Mouse (Mus musculus) left cerebral cortex, postnatal 10 days (tissue): ENCODE measurements at regions not wholly inside any gene's neighbourhood (a gene's known extent, or its start where the extent isn't known, plus 50 kb on each side); places are given as distances from the start of the nearest gene placed in this dataset.
"Not testable (repeated sequence)": the region's sequence is repeated elsewhere in the genome, so short reads cannot be mapped to it uniquely, and the experiment has no call there.

Source experiments
- DNase-seq, 2 experiments: peaks; one replicate each; pipeline ENCODE4 v3.0.0; 2021 to 2022; ENCODE audit warnings: low spot score in 2 of 2, mixed read lengths in 1 of 2; ENCODE audit errors: extremely low spot score in 1 of 2
- intact Hi-C: fragments of 180-260 bp; cut with DNase I; formaldehyde crosslinking; loops from one replicate; pipeline ENCODE4 v1.15.1; 2025

GRCm38 (mm10) chr3:5806947-5807575 lies 56.5 kb downstream of the Gm8797 start:
- no peak for DNase-seq
- intact Hi-C loops: no loop called here

DNA sequence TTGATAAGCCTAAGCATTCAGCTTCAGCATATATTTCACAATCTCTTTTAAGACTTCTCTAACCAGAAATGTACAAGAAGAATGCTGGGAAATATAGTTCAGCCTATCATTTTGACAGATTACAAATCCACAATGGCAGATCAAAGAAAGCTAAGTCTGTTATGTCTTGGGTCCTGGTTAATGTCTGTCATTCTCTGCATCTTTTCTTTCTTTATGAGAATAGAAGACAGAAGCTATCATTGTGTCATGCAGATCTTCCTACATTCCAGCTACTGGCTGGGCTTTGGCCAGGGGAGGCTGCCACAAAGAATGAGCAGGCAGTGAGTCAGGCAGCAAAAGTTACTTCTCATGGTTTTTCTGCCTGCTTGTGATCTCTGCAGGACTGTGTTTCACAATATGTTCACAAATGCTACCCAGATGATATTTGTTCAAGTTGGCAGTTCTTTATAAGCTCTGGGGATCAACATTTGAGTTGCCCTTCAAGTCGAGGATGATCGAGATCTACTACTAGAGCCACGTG lies 60.5 kb downstream of the Gm8797 start:
- DNase-seq: no peak
- intact Hi-C loops: no loop called here

DNA sequence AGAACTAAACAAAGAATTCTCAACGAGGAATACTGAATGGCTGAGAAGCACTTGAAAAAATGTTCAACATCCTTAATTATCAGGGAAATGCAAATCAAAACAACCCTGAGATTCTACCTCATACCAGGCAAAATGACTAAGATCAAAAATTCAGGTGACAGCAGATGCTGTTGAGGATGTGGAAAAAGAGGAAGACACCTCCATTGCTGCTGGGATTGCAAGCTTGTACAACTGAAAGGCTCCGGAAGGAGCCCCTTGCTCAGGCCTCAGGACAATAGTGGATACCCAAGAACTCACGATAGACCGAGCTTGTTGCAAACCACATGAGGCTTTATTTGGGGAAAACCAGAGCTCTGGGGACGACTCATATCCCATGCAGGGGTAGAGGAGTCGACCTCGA lies 69.6 kb downstream of the Gm8797 start:
- intact Hi-C loops, DNase-seq: not testable (repeated sequence)

- intact Hi-C loops: not testable (repeated sequence)
- DNase-seq: peak; percentile 96 to 100
Observed at GRCm38 (mm10) chr3:5860237-5860636, 109.6 kb downstream of the Gm8797 start.

GRCm38 (mm10) chr3:5870407-5870806 lies 119.8 kb downstream of the Gm8797 start:
- DNase-seq: no peak
- intact Hi-C loops: no loop called here

GRCm38 (mm10) chr3:5879113-5879512 lies 128.5 kb downstream of the Gm8797 start:
- DNase-seq: no peak
- intact Hi-C loops: no loop called here

GRCm38 (mm10) chr3:5917536-5917935 lies 166.9 kb downstream of the Gm8797 start:
- intact Hi-C loops: no loop called here

GRCm38 (mm10) chr3:5950243-5950642 lies 199.6 kb downstream of the Gm8797 start:
- DNase-seq, intact Hi-C loops: not testable (repeated sequence)

More at GRCm38 (mm10) chr3:5917536-5917935, 166.9 kb downstream of the Gm8797 start:
- DNase-seq: no peak

DNA sequence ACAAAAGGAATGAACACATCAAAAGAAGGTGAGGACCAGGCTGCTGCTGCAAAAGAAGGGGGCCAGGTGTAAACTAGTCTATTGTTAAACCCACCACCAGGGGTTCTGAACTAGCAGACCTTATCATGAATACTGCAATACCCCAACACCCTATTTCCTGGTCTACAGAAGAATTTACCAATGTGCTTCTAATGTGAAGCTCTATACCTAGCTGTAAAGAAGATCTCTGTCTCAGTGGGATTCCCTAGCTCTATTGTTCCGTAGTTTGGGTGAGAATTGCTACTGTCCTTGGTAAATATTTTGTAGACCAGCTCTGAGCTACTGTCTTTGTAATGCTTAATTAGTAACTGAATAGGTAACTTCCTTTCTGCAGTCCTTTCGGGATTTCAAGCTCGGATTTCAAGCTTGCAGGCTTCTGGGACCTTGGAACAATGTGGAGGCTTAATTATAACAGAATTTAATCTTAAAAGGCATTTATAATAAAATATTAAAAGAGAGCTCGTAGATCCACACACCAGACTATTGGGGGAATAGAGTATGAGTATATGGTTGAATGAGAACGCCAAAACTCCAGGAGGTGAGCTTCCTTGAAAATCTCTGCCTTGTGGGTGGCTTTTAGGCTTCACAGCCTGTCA lies 238.5 kb downstream of the Gm8797 start:
- intact Hi-C loops, DNase-seq: not testable (repeated sequence)

DNA sequence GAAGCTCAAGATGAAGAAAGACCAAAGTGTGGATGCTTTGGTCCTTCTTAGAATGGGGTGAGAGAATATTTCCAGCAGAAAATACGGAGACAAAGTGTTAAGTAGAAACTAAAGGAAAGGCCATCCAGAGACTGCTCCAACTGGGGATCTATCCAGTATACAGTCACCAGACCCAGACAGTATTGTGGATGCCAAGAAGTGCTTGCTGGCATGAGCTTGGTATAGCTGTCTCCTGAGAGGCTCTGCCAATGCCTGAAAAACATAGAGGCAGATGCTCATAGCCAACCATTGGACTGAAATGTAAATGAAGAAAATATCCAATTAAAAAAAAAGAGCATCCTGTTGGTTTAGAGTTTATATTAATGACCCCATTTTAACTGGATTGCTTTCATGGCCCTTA lies 253.8 kb downstream of the Gm8797 start:
- intact Hi-C loops: no loop called here
- DNase-seq: no peak

- intact Hi-C loops: no loop called here
- DNase-seq: no peak
Observed at GRCm38 (mm10) chr3:6018749-6019148, 268.1 kb downstream of the Gm8797 start.

DNA sequence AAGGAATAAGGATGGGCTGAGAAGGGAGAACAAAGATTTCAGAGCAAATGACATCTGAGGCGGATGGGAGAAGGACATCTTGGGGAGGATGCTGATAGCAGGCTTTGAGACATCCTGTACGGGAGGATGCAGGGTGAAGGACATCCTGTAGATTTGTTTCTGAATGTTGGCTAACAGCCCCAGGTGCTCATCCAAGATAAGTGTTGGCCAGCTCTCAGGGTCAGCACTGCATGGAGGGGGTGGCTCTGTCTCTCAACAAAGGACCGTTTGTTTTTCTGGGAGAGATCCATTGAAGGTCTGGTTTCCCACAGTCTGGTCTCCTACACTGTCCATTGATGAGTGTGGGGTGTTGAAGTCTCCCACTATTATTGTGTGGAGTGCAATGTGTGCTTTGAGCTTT lies 290.7 kb downstream of the Gm8797 start:
- intact Hi-C loops, DNase-seq: not testable (repeated sequence)

DNA sequence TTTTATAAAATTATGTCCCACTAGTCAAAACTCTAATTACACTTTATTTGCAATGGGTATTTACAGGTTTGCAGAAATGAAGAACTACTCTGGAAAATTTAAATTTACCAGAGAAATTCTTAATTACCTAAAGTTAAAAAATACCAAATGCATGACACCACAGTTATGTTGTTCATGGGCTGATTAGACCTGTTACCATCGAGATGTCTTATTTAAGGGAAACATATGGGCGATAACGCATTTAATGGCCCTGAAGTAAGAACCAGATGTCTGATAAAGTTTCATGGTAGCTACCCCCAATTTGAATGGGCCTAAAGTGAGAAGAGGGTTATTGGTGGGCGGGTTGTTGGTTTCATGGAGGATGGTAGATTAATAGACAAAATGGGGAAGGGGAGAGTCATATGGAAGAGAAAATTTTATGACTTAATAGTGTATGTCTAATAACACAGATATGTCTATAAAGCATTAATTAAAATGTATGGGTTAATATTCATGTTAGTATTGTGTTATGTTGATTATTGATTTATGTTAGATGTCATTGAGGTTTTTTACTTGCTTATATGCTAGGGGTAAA lies 299.0 kb downstream of the Gm8797 start:
- DNase-seq: no peak
- intact Hi-C loops: no loop called here

DNA sequence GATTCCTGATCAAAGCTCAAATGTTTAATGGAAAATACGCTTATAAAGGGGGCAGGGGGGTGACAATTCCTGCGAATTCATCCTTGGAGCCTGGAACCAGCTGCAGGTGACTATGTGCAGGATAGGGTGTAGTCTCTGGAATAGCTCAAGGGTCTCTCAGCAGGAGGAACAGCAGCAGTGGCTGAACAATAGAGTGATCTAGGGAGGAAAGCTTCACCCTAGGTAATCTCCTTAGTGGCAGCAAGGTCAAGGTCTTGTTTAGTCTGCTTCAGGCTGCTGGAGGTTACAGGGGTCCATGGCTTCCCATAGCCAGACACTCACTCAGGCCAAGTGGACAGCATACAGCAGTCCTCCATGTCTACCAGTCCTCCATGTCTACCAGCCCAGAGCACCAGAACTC lies 301.3 kb downstream of the Gm8797 start:
- intact Hi-C loops: no loop called here
- no peak for DNase-seq

- no peak for DNase-seq
- intact Hi-C loops: no loop called here
Observed at GRCm38 (mm10) chr3:6083855-6084254, 333.2 kb downstream of the Gm8797 start.

- intact Hi-C loops: no loop called here
- no peak for DNase-seq
Observed at GRCm38 (mm10) chr3:6087267-6087666, 336.7 kb downstream of the Gm8797 start.

DNA sequence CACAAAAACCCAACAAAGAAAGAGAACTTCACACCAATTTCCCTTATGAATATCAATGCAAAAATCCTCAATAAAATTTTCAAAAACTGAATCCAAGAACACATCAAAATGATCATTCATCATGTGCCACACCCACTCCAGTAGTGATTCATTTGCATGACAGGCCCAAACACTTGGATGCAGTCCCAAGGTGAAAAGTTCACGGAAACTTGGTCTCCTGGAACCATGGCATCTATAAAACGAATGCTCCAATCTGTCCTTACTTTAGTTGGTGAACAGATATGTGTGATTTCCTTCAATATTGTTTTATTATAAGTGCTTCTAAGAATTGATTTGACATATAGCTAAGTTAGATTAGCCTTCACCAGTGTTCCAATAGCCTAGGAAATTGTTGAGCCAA lies 343.3 kb downstream of the Gm8797 start:
- DNase-seq: no peak
- intact Hi-C loops: no loop called here

- DNase-seq, intact Hi-C loops: not testable (repeated sequence)
Observed at GRCm38 (mm10) chr3:6094410-6094809, 343.8 kb downstream of the Gm8797 start.

DNA sequence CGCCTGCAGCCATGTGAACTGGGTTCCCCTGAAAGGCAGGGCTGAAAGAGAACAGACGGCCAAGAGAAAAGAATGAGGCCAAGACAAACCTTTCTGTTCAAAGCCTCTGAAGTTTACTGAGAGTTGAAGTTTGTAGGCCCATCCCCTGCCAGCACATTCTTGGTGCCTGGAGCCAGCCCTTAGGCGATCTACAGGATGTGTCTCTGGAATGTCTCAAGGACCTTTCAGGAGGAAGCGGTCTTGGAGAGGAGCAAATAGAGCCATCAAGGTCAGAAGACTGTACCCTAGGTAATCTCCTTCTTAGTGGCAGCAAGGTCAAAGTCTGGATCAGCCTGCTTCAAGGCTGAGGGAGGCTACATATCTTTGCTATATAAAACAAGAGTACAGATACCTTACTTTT lies 350.3 kb downstream of the Gm8797 start:
- peak in 1 of 2 experiments; percentile 23 for DNase-seq
- intact Hi-C loops: no loop called here

DNA sequence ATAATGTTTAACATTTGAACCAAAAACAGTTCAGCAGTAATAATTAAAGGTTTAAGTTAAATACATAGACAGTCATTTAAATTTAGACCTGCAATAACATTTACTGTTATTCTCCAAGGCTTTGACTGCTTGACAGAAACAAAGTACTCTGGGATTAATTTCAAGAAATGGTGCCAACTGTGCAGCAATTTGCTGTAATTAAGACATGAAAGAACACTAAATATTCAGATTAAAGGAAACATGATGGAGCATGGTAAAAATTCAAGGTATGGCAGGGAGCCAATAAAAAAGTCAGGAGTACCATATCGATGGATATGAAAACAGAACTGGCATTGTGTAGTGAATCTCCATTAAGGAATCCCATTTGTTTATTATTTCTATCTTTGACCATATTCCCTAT lies 352.3 kb downstream of the Gm8797 start:
- no peak for DNase-seq
- intact Hi-C loops: no loop called here
